Mouse (Mus musculus) MEL (cell line): ENCODE measurements around the gene Bnipl. TPM values are rescaled to one million over a fixed set of nuclear protein-coding genes. Genes with fewer than 3 reads are reported as not detected.
A peak's percentile ranks its signal among the peaks of the same experiment; 100 is the strongest.

Experiments
- DNase-seq: peaks from one replicate; pipeline ENCODE4 v3.0.0; 2011; ENCODE audit warnings: low read depth, low spot score
- H3K27ac ChIP-seq: 2 replicates; pipeline ENCODE4 v1.5.1; 2012; ENCODE audit warnings: low read depth, mild to moderate bottlenecking, control low read depth, low read length, moderate library complexity; ENCODE audit not compliant: control insufficient read depth
- H3K27me3 ChIP-seq, 2 experiments: fragments of 150-350 bp in 1 of 2; sonication (generic) in 1 of 2; 2 replicates each; pipeline ENCODE4 v1.6.1; 2012; ENCODE audit warnings: low read length in 2 of 2, mild to moderate bottlenecking in 2 of 2, improper control_type of control experiment in 1 of 2, moderate library complexity in 1 of 2; ENCODE audit not compliant: insufficient read depth in 2 of 2, control insufficient read depth in 1 of 2
- H3K36me3 ChIP-seq, 2 experiments: 2 replicates each; pipeline ENCODE4 v1.6.1; 2012 to 2014; ENCODE audit warnings: low read length in 2 of 2, improper control_type of control experiment in 1 of 2, inconsistent platforms in 1 of 2, mild to moderate bottlenecking in 1 of 2; ENCODE audit not compliant: insufficient read depth in 2 of 2, control insufficient read depth in 1 of 2
- H3K4me1 ChIP-seq, 2 experiments: fragments of 150-350 bp in 1 of 2; sonication (generic) in 1 of 2; 2 replicates each; pipeline ENCODE4 v1.6.1; 2012; ENCODE audit warnings: low read length in 2 of 2, improper control_type of control experiment in 1 of 2, mild to moderate bottlenecking in 1 of 2; ENCODE audit not compliant: insufficient read depth in 2 of 2, control insufficient read depth in 1 of 2
- H3K4me3 ChIP-seq, 2 experiments: fragments of 150-350 bp in 1 of 2; sonication (generic) in 1 of 2; 2 replicates each; pipeline ENCODE4 v1.5.1; 2012; ENCODE audit warnings: low read depth in 2 of 2, low read length in 2 of 2, mild to moderate bottlenecking in 2 of 2, moderate library complexity in 2 of 2, control low read depth in 1 of 2, improper control_type of control experiment in 1 of 2; ENCODE audit not compliant: control insufficient read depth in 1 of 2, insufficient read depth in 1 of 2
- H3K79me2 ChIP-seq: 2 replicates; pipeline ENCODE4 v1.6.1; 2012; ENCODE audit warnings: mild to moderate bottlenecking, low read length, moderate library complexity; ENCODE audit not compliant: control insufficient read depth, poor library complexity, insufficient read depth
- H3K9ac ChIP-seq: 2 replicates; pipeline ENCODE4 v1.6.1; 2012; ENCODE audit warnings: low read depth, mild to moderate bottlenecking, control low read depth, low read length, moderate library complexity; ENCODE audit not compliant: control insufficient read depth, poor library complexity, severe bottlenecking
- H3K9me3 ChIP-seq: fragments of 150-350 bp; sonication (generic); replicated peaks from 2 replicates; pipeline ENCODE4 v1.6.1; 2012; ENCODE audit warnings: mild to moderate bottlenecking, low read length, improper control_type of control experiment, moderate library complexity; ENCODE audit not compliant: insufficient read depth
- BHLHE40 ChIP-seq: IDR thresholded peaks from 2 replicates; pipeline ENCODE4 v1.6.1; 2012; ENCODE audit warnings: low read depth, mild to moderate bottlenecking, inconsistent platforms, low read length, improper control_type of control experiment, borderline replicate concordance
- CHD1 ChIP-seq: IDR thresholded peaks from 2 replicates; pipeline ENCODE4 v1.6.1; 2012; ENCODE audit warnings: low read depth, mild to moderate bottlenecking, inconsistent platforms, low read length, improper control_type of control experiment
- CTCF ChIP-seq, 3 experiments: IDR thresholded peaks in 2 of 3; conservative IDR thresholded peaks in 1 of 3; 2 replicates each; pipeline ENCODE4 v1.5.1; 2011 to 2012; ENCODE audit warnings: low read length in 3 of 3, low read depth in 2 of 3, mild to moderate bottlenecking in 2 of 3, improper control_type of control experiment in 1 of 3, inconsistent platforms in 1 of 3, mixed read lengths in 1 of 3, moderate library complexity in 1 of 3; ENCODE audit not compliant: control insufficient read depth in 1 of 3, insufficient read depth in 1 of 3, poor library complexity in 1 of 3, severe bottlenecking in 1 of 3
- EP300 ChIP-seq, 2 experiments: IDR thresholded peaks; 2 replicates each; pipeline ENCODE4 v1.6.1; 2011; ENCODE audit warnings: improper control_type of control experiment in 2 of 2, low read length in 2 of 2, low read depth in 1 of 2, mild to moderate bottlenecking in 1 of 2
- ETS1 ChIP-seq: IDR thresholded peaks from 2 replicates; pipeline ENCODE4 v1.6.1; 2012; ENCODE audit warnings: low read depth, mild to moderate bottlenecking, inconsistent platforms, low read length, improper control_type of control experiment, moderate library complexity
- GABPA ChIP-seq: IDR thresholded peaks from 2 replicates; pipeline ENCODE4 v1.6.1; 2012; ENCODE audit warnings: low read depth, mild to moderate bottlenecking, inconsistent platforms, low read length, improper control_type of control experiment, moderate library complexity
- GATA1 ChIP-seq: IDR thresholded peaks from 2 replicates; pipeline ENCODE4 v1.6.1; 2011; ENCODE audit warnings: low read depth, low read length, improper control_type of control experiment
- JUND ChIP-seq: IDR thresholded peaks from 2 replicates; pipeline ENCODE4 v1.6.1; 2011; ENCODE audit warnings: low read depth, mild to moderate bottlenecking, improper control_type of control experiment, low read length
- MAZ ChIP-seq: IDR thresholded peaks from 2 replicates; pipeline ENCODE4 v1.6.1; 2012; ENCODE audit warnings: low read depth, mild to moderate bottlenecking, inconsistent platforms, low read length, improper control_type of control experiment
- MEF2A ChIP-seq: IDR thresholded peaks from 2 replicates; pipeline ENCODE4 v1.6.1; 2014; ENCODE audit warnings: low read depth, mild to moderate bottlenecking, inconsistent platforms, low read length, improper control_type of control experiment; ENCODE audit not compliant: poor library complexity, insufficient replicate concordance, severe bottlenecking; ENCODE audit errors: extremely low read depth
- MXI1 ChIP-seq: IDR thresholded peaks from 2 replicates; pipeline ENCODE4 v1.6.1; 2011; ENCODE audit warnings: mild to moderate bottlenecking, low read depth, low read length, improper control_type of control experiment
- MYB ChIP-seq: IDR thresholded peaks from 2 replicates; pipeline ENCODE4 v1.6.1; 2011; ENCODE audit warnings: mild to moderate bottlenecking, low read depth, low read length, improper control_type of control experiment
- MYC ChIP-seq: IDR thresholded peaks from 2 replicates; pipeline ENCODE4 v1.6.1; 2011; ENCODE audit warnings: low read depth, mild to moderate bottlenecking, low read length, improper control_type of control experiment, moderate library complexity
- POLR2AphosphoS2 ChIP-seq: IDR thresholded peaks from 2 replicates; pipeline ENCODE4 v1.6.1; 2011; ENCODE audit warnings: low read length, improper control_type of control experiment
- UBTF ChIP-seq: IDR thresholded peaks from 2 replicates; pipeline ENCODE4 v1.6.1; 2012; ENCODE audit warnings: low read depth, mild to moderate bottlenecking, inconsistent platforms, low read length, improper control_type of control experiment, moderate library complexity, borderline replicate concordance; ENCODE audit not compliant: insufficient read depth
- USF1 ChIP-seq: IDR thresholded peaks from 2 replicates; pipeline ENCODE4 v1.6.1; 2014; ENCODE audit warnings: low read depth, mild to moderate bottlenecking, inconsistent platforms, low read length, improper control_type of control experiment, moderate library complexity
- USF2 ChIP-seq, 2 experiments: IDR thresholded peaks; 2 replicates each; pipeline ENCODE4 v1.6.1; 2011 to 2012; ENCODE audit warnings: improper control_type of control experiment in 2 of 2, low read length in 2 of 2, borderline replicate concordance in 1 of 2, inconsistent platforms in 1 of 2, low read depth in 1 of 2, mild to moderate bottlenecking in 1 of 2; ENCODE audit not compliant: insufficient read depth in 1 of 2
- ZKSCAN1 ChIP-seq: IDR thresholded peaks from 2 replicates; pipeline ENCODE4 v1.6.1; 2012; ENCODE audit warnings: low read depth, mild to moderate bottlenecking, inconsistent platforms, low read length, improper control_type of control experiment, moderate library complexity
- ZMIZ1 ChIP-seq: IDR thresholded peaks from 2 replicates; pipeline ENCODE4 v1.6.1; 2012; ENCODE audit warnings: low read depth, mild to moderate bottlenecking, inconsistent platforms, low read length, improper control_type of control experiment, moderate library complexity
- polyA plus RNA-seq, 2 experiments: library from polyadenylated mRNA; stranded (reverse) in 1 of 2; unstranded in 1 of 2; fragments of >175 nt in 1 of 2; fragments of >200 nt in 1 of 2; gene quantifications; 2 replicates each; pipeline versions ENCODE4 v1.2.1 to v1.2.4; 2012; ENCODE audit warnings: low replicate concordance in 2 of 2, low read depth in 1 of 2; ENCODE audit not compliant: insufficient read length in 2 of 2, insufficient read depth in 1 of 2, missing spikeins in 1 of 2
- total RNA-seq: library from RNA; depleted of rRNA; stranded (reverse); fragments of 300-350 nt; gene quantifications from 2 replicates; pipeline ENCODE4 v1.2.3, GENCODE M21; 2012

Gene Bnipl
- total and polyA plus RNA-seq, 3 experiments, result 0.19 to 0.43 TPM; not detected in 1

GRCm38 (mm10) chr3:95246465-95247231 is 4.3 kb downstream of the Bnipl start (continued):
- TF ChIP-seq ETS1 (peak; percentile 89), ZKSCAN1 (no peak), JUND (peak; percentile 77), MYB (peak; percentile 52), UBTF (no peak), GABPA (peak; percentile 93), CHD1 (no peak), CTCF (IDR thresholded peaks at IDR 0.05 in 2 of 3, conservative IDR thresholded peaks at IDR 0.05 in 1 of 3; ENCODE audit: control insufficient read depth in 1 of 3, insufficient read depth in 1 of 3, low read depth in 2 of 3, low read length in 3 of 3, poor library complexity in 1 of 3, severe bottlenecking in 1 of 3) (no peak), BHLHE40 (peak; percentile 41), MEF2A (peak; percentile 30; the same call in 1 of the 2 replicates), USF2 (IDR thresholded peaks at IDR 0.05; ENCODE audit: borderline replicate concordance in 1 of 2, insufficient read depth in 1 of 2, low read depth in 1 of 2, low read length in 2 of 2) (no peak), GATA1 (peak; percentile 69), MXI1 (peak; percentile 88; the same call in 1 of the 2 replicates), POLR2AphosphoS2 (peak; percentile 80), USF1 (no peak), ZMIZ1 (no peak), EP300 (IDR thresholded peaks at IDR 0.05; ENCODE audit: low read depth in 1 of 2, low read length in 2 of 2) (peak; percentile 73 to 75; a peak in 2 of 4 replicates)

GRCm38 (mm10) chr3:95243086-95243485 is 7.9 kb downstream of the Bnipl start:
- Histone ChIP-seq H3K9me3 (no peaks in the 10 kb centered on the region), H3K27ac (no peak overlapping the region), H3K27me3 (no peaks in the 10 kb centered on the region), H3K9ac (no peak overlapping the region), H3K36me3 (peaks cover 0 to 19% of the 10 kb centered on the region in 2 experiments; a peak in 2 of 4 replicates), H3K4me3 (no peak overlapping the region), H3K4me1 (peaks cover 21 to 24% of the 10 kb centered on the region in 2 experiments), H3K79me2 (no peaks in the 10 kb centered on the region)
- no peak for DNase-seq
- TF ChIP-seq GABPA (no peak), JUND (no peak), CTCF (IDR thresholded peaks at IDR 0.05 in 2 of 3, conservative IDR thresholded peaks at IDR 0.05 in 1 of 3; ENCODE audit: control insufficient read depth in 1 of 3, insufficient read depth in 1 of 3, low read depth in 2 of 3, low read length in 3 of 3, poor library complexity in 1 of 3, severe bottlenecking in 1 of 3) (no peak), MXI1 (no peak), MEF2A (no peak), GATA1 (no peak), MYB (no peak), USF2 (IDR thresholded peaks at IDR 0.05; ENCODE audit: borderline replicate concordance in 1 of 2, insufficient read depth in 1 of 2, low read depth in 1 of 2, low read length in 2 of 2) (no peak), MYC (no peak), EP300 (IDR thresholded peaks at IDR 0.05; ENCODE audit: low read depth in 1 of 2, low read length in 2 of 2) (no peak), POLR2AphosphoS2 (no peak), MAZ (no peak)
